In genomic region chr11:26640314-26640785, GRCm38 (mm10) we compare ENCODE assay signal across 8 mouse cellular contexts. TPM values are rescaled to one million over a fixed set of nuclear protein-coding genes. Genes with fewer than 3 reads are reported as not detected.
DNase-seq lines count a peak whose midpoint lies in the region.

No protein-coding gene starts in this region.

- peak; percentile 13 to 60 for DNase-seq in heart, adult 18-20 months
- DNase-seq in heart, postnatal 36 days: no peak
- DNase-seq in 3134 (ENCODE audit: extremely low read depth, insufficient read length, low spot score): peak; percentile 47
- DNase-seq in c-Kit-positive CD71-positive TER-119-negative erythroid progenitor cells, embryonic 14.5 days (ENCODE audit: low read depth): peak; percentile 30
- DNase-seq in lung, postnatal 36 days: peak; percentile 63
- DNase-seq in right cerebral cortex, postnatal 25 days: no peak
- no peak for DNase-seq in cerebellum, adult 9-10 months
- DNase-seq in embryo, embryonic 9.5 days (ENCODE audit: extremely low spot score): no peak

- intact Hi-C loops in heart, postnatal 36 days (cut with DNase I): no loop called here

RNA-seq across cellular contexts. Expression of gene Vrk2, which starts 46.6 kb away (rescaled TPM):
- 1 to 10 TPM; 6.0 to 6.1 TPM for total RNA-seq in heart, adult 18-20 months (2021)
- total RNA-seq in heart, postnatal 36 days (2021): 1 to 10 TPM; 5.5 to 6.7 TPM

RNA-seq across cellular contexts. Expression of gene Gm6899, which starts 47.3 kb away (rescaled TPM):
- not detected for total RNA-seq in heart, adult 18-20 months (2021)
- not detected for total RNA-seq in heart, postnatal 36 days (2021)

Comparison
In these comparisons a context has a peak if more than half of its experiments do, and no peak if none do; other contexts are left out.
1. DNase-seq: peak in heart, adult 18-20 months (2 of 2), 3134 (single experiment), c-Kit-positive CD71-positive TER-119-negative erythroid progenitor cells, embryonic 14.5 days (single experiment) and lung, postnatal 36 days (single experiment); none in heart, postnatal 36 days (0 of 2), right cerebral cortex, postnatal 25 days (single experiment), cerebellum, adult 9-10 months (single experiment) and embryo, embryonic 9.5 days (single experiment).